Mouse (Mus musculus) intestine, embryonic 14.5 days (tissue): Measurements from ENCODE around the gene Bag5. TPM values are rescaled to one million over a fixed set of nuclear protein-coding genes. Genes with fewer than 3 reads are reported as not detected.
A peak's percentile ranks its signal among the peaks of the same experiment; 100 is the strongest.
"Not testable (repeated sequence)": the region's sequence is repeated elsewhere in the genome, so short reads cannot be mapped to it uniquely, and the experiment has no call there.

Source experiments
- ATAC-seq: fragments of 200-750 bp; cut with Nextera tagmentation; replicated peaks from 2 replicates; pipeline ENCODE4 v1.8.0; 2017; ENCODE audit warnings: low read depth, moderate number of reproducible peaks, moderate TSS enrichment, moderate library complexity; ENCODE audit not compliant: low FRiP score, low TSS enrichment
- DNase-seq: peaks from one replicate; pipeline ENCODE4 v3.0.0-alpha.2; 2018; ENCODE audit warnings: low spot score
- H3K27ac ChIP-seq: fragments of 300-500 bp; sonication (generic); 2 replicates; pipeline ENCODE4 v1.5.1; 2014; ENCODE audit warnings: low read depth, mild to moderate bottlenecking, control low read depth
- H3K27me3 ChIP-seq: fragments of 300-500 bp; sonication (generic); replicated peaks from 2 replicates; pipeline ENCODE4 v1.6.1; 2014; ENCODE audit warnings: low read length, control low read depth; ENCODE audit not compliant: control insufficient read depth, insufficient read depth
- H3K36me3 ChIP-seq: fragments of 300-500 bp; sonication (generic); 2 replicates; pipeline ENCODE4 v1.6.1; 2014; ENCODE audit warnings: low read length, control low read depth; ENCODE audit not compliant: control insufficient read depth, insufficient read depth
- H3K4me1 ChIP-seq: fragments of 300-500 bp; sonication (generic); replicated peaks from 2 replicates; pipeline ENCODE4 v1.6.1; 2014; ENCODE audit warnings: low read length, control low read depth, mixed read lengths; ENCODE audit not compliant: control insufficient read depth, insufficient read depth
- H3K4me2 ChIP-seq: fragments of 300-500 bp; sonication (generic); 2 replicates; pipeline ENCODE4 v1.6.1; 2014; ENCODE audit warnings: low read length
- H3K4me3 ChIP-seq: fragments of 300-500 bp; sonication (generic); 2 replicates; pipeline ENCODE4 v1.5.1; 2014; ENCODE audit warnings: low read depth, low read length, control low read depth, mixed read lengths
- H3K9ac ChIP-seq: fragments of 300-500 bp; sonication (generic); 2 replicates; pipeline ENCODE4 v1.6.1; 2014; ENCODE audit warnings: mild to moderate bottlenecking, low read length
- H3K9me3 ChIP-seq: fragments of 300-500 bp; sonication (generic); 2 replicates; pipeline ENCODE4 v1.6.1; 2016; ENCODE audit warnings: low read length, control low read depth; ENCODE audit not compliant: control insufficient read depth
- WGBS: fragments of 180-500 bp; shearing (Covaris S2); extraction: QIAGEN DNeasy Blood & Tissue Kit; methylation state at CpG from one replicate; pipeline ENCODE4 v1.1.7; 2014; 5-methylcytosine and 5-hydroxymethylcytosine counted together
- polyA plus RNA-seq: library from polyadenylated mRNA; unstranded; fragments of >200 nt; fragmentation: Nextera tagmentation; extraction: Ambion mirVana; gene quantifications from 2 replicates; pipeline ENCODE4 v1.2.1, GENCODE M21; 2014

Gene Bag5
- polyA plus RNA-seq, 1 experiment from 2014 or later = 52.4 TPM

DNA sequence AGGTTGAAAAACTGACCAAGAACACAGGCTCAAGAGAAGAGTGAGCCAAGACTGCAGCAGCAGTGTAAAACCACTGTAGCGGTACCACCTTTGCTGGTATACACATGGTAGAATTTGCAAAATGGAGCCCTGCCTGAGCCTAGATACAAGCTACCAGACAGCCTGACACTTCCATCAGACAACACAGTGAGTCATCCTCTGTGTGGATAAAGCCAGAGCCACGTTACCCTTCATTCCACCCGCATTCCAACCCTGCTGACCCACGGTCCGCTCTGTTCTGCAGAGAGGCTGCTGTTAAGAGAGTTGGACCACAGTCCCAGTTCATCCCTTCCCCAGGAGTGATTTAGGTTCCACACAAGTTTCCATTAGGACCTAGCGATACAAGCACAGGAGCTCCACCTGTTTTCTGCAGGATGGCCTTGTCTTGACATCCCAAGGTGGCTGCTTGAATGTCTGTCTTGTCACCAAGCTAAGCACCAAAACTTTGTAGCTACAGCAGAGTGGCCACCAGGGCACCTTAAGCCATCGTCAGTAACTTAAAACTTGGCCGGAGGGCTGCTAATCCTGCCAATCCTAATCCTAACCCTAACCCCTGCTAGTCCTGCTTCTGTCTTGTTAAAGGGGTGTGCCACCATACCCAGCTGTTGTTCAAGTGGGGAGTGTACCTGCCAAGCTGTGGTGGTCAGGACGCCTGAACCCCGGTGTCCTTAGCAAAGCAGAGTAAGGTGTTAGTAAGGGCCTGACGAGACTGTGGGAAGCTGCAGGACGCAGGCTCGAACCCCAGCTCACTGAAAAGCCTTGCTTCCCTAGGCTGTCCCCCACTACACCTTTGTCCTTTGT, 47.8 kb downstream of the Bag5 start:
- H3K36me3 ChIP-seq = peaks cover 7% of the 10 kb centered on the region; the same call in 1 of the 2 replicates
- WGBS = 72% methylated on average over 13 of the region's 13 CpGs
- no peak overlapping the region for H3K27ac ChIP-seq
- peaks cover 38% of the 10 kb centered on the region for H3K4me1 ChIP-seq
- no peak for DNase-seq
- H3K4me2 ChIP-seq = no peak overlapping the region
- H3K27me3 ChIP-seq = no peaks in the 10 kb centered on the region
- H3K9ac ChIP-seq = no peak overlapping the region
- ATAC-seq = no peak
- H3K9me3 ChIP-seq = no peaks in the 10 kb centered on the region
- H3K4me3 ChIP-seq = no peak overlapping the region

DNA sequence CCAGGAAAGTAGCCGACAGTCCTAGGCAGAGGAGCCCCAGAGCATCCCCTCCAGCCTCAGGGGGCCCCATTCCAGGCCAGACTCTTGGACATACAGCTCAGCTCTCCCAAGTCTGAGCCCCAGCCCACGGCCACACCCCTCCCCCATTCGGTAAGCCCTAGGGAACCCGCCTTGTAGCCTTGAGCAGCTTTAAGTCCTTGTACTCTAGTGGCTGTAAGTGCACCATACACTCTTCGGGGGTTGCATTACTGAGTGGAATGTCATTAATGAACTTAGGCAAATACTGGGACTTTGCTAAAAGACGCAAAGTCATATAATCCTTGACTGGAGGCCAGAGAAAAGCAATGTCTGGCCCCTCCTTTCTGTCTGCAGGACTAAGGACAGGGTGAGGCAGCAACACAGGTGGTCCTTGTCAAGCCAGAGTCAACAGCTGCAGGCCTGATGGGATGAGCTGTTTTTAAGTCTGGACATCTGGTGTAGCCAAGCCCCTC, 48.9 kb downstream of the Bag5 start:
- peaks cover 11% of the 10 kb centered on the region; the same call in 1 of the 2 replicates for H3K36me3 ChIP-seq
- H3K27ac ChIP-seq = peak overlapping the region; percentile 74
- peak; percentile 77 for DNase-seq
- peak; percentile 44 for ATAC-seq
- no peak overlapping the region for H3K4me3 ChIP-seq
- no peaks in the 10 kb centered on the region for H3K27me3 ChIP-seq
- no peaks in the 10 kb centered on the region for H3K9me3 ChIP-seq
- H3K4me2 ChIP-seq = 0 out of 2 replicates have a peak overlapping the region, but pooled peaks have one; percentile 2
- H3K4me1 ChIP-seq = peaks cover 32% of the 10 kb centered on the region
- WGBS = 22% methylated on average over 6 of the region's 6 CpGs
- no peak overlapping the region for H3K9ac ChIP-seq

DNA sequence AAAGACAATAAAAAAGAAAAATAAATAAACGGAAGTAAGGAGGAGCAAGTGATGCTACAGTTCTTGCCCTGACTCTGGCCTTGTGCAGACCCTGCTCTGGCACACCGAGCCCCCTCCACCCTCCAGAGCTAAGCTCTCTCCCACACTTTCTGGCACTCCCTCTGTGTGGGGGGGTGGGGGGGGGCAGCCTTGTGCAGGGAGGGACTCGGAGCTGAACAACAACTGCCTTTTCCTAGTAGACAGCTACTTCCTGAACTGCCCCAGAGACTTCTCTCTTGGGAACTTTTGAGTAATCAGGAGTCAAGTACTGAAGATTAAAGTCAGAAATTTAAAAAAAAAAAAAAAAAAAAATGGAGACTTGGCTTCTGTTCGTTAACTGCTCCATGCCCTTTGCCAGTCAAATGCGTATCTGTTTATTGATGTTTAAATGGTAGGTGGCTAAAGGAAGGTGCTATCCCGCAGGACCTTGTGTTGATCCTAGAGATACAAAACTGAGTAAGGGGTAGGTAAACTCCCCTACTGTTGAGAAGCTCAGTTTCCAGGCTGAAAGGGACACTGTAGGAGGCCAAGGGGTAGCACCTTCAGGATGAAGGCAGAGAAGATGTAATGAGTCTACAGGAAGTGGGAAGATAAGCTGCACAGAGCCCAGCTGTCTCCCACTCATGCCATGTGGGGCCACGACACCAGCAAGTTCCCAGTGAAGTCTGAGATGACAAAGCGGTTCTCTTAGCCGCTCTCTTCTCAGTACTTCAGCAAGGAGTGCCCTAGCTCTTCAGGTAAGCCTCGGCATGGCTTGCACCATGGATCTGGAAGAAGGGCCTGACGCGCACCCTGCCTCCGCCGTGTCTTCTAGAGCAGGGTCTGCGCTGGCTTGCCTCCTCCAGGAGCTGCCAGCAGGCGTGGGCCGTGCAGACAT, 49.6 kb downstream of the Bag5 start:
- DNase-seq = peak; percentile 52
- no peak; the same call in 1 of the 2 replicates for ATAC-seq
- 46% methylated on average over 17 of the region's 17 CpGs for WGBS
- 0 out of 2 replicates have a peak overlapping the region, but pooled peaks have one; percentile 2 for H3K4me2 ChIP-seq
- peaks cover 25% of the 10 kb centered on the region for H3K4me1 ChIP-seq
- H3K9ac ChIP-seq = no peak overlapping the region
- H3K4me3 ChIP-seq = no peak overlapping the region
- H3K27ac ChIP-seq = peak overlapping the region; percentile 74
- H3K36me3 ChIP-seq = peaks cover 11% of the 10 kb centered on the region; the same call in 1 of the 2 replicates
- no peaks in the 10 kb centered on the region for H3K9me3 ChIP-seq
- H3K27me3 ChIP-seq = no peaks in the 10 kb centered on the region

DNA sequence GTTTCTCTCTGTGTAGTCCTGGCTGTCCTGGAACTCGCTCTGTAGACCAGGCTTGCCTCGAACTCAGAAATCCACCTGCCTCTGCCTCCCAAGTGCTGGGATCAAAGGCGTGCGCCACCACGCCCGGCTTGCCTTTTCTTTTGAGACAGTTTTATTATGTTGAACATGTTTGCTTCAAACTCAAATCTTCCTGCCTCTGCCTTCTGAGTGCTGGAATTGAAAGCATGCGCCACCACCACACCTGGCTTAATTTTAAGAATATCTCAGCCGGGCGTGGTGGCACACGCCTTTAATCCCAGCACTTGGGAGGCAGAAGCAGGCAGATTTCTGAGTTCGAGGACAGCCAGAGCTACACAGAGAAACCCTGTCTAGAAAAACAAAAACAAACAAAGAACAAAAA, 51.5 kb downstream of the Bag5 start:
- H3K9me3 ChIP-seq, H3K4me3 ChIP-seq, ATAC-seq, H3K9ac ChIP-seq, H3K27me3 ChIP-seq, DNase-seq, H3K4me2 ChIP-seq, H3K27ac ChIP-seq: not testable (repeated sequence)
- Histone ChIP-seq H3K36me3 (peaks cover 22% of the 10 kb centered on the region), H3K4me1 (peaks cover 24% of the 10 kb centered on the region)
- 94% methylated on average over 11 of the region's 11 CpGs for WGBS

DNA sequence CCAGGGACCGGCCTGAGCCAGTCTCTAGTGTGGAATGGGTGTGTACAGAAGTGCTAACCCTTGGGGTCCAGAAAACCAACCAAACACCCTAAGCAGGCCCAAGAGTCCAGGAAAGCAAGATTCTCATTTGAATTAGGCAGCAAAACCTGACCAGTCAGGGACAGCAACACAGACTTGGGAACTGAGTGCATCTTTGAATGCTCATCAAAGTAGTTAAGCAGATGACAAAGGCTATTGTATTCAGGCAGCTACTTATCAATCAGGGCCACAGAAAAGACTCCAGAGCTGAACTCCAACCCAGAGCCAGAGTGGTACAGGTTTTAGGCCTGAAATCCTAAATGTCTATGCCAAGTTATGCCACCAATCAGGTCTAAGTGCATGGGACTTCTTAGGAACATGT, 52.4 kb downstream of the Bag5 start:
- ATAC-seq (no peak), DNase-seq (no peak)
- Histone ChIP-seq H3K4me2 (no peak overlapping the region), H3K4me1 (peaks cover 24% of the 10 kb centered on the region), H3K9ac (no peak overlapping the region), H3K4me3 (no peak overlapping the region), H3K27me3 (no peaks in the 10 kb centered on the region), H3K27ac (no peak overlapping the region), H3K36me3 (peaks cover 31% of the 10 kb centered on the region), H3K9me3 (no peaks in the 10 kb centered on the region)
- WGBS = 96% methylated on average over 1 of the region's 1 CpGs

Other genes with a start within 250 kb of the Bag5 start
- 27.5 and 33.8 TPM in 2 replicates for gene Gm266, start 227.4 kb downstream of the Bag5 start, polyA plus RNA-seq
- 505 and 521 TPM in 2 replicates for gene Eif5, start 175.2 kb downstream of the Bag5 start, polyA plus RNA-seq
- gene Mark3, start 138.7 kb downstream of the Bag5 start, polyA plus RNA-seq = 49.4 and 49.6 TPM in 2 replicates
- 787 and 806 TPM in 2 replicates for gene Ckb, start 40.9 kb downstream of the Bag5 start, polyA plus RNA-seq
- gene Trmt61a, start 35.2 kb downstream of the Bag5 start, polyA plus RNA-seq = 9.9 and 13.1 TPM in 2 replicates
- gene Apopt1, start within 50 bp of the Bag5 start, polyA plus RNA-seq = 57.1 and 58.2 TPM in 2 replicates
- 109 and 121 TPM in 2 replicates for gene Klc1, start 45.6 kb upstream of the Bag5 start, polyA plus RNA-seq
- 14.6 and 16.3 TPM in 2 replicates for gene Xrcc3, start 100.6 kb upstream of the Bag5 start, polyA plus RNA-seq
- 160 and 164 TPM in 2 replicates for gene Zfyve21, start 100.9 kb upstream of the Bag5 start, polyA plus RNA-seq
- gene Ppp1r13b, start 194.9 kb upstream of the Bag5 start, polyA plus RNA-seq = 22.3 and 29.1 TPM in 2 replicates